Mouse (Mus musculus) CD4-positive, CD25-positive, alpha-beta regulatory T cell, adult 9 weeks (primary cell): ENCODE data around the gene Hyal1. TPM values are rescaled to one million over a fixed set of nuclear protein-coding genes. Genes with fewer than 3 reads are reported as not detected.

Experiments used
- polyA plus RNA-seq: library from polyadenylated mRNA; unstranded; fragments of 100-300 nt; shearing (Covaris generic); gene quantifications from one replicate; pipeline ENCODE4 v1.2.1, GENCODE M21; 2017

Hyal1 gene
- polyA plus RNA-seq = 8.2 TPM

GRCm38 (mm10) chr9:107576357-107577107 is at the start of gene Hyal1:
Gene Hyal1, plus strand, starts transcription at chr9:107576927.

GRCm38 (mm10) chr9:107533791-107534407 is 42.8 kb upstream of the Hyal1 start, which contains the start of gene Tmem115:
Gene Tmem115, plus strand, starts transcription at chr9:107533945.

GRCm38 (mm10) chr9:107541474-107542351 is 35.0 kb upstream of the Hyal1 start, which contains the start of the genes Cyb561d2 and Nprl2:
Gene Cyb561d2, minus strand, starts transcription at chr9:107542193.
Gene Nprl2, plus strand, starts transcription at chr9:107542226.

GRCm38 (mm10) chr9:107547026-107547425 is 29.7 kb upstream of the Hyal1 start, which contains the start of gene Zmynd10:
Gene Zmynd10, plus strand, starts transcription at chr9:107547298.

GRCm38 (mm10) chr9:107551117-107551889 is 25.4 kb upstream of the Hyal1 start, which contains the start of gene Rassf1:
Gene Rassf1, plus strand, starts transcription at chr9:107551555.

GRCm38 (mm10) chr9:107563029-107563581 is 13.6 kb upstream of the Hyal1 start, which contains the start of gene Tusc2:
Gene Tusc2, plus strand, starts transcription at chr9:107563255.

GRCm38 (mm10) chr9:107567702-107568319 is 8.9 kb upstream of the Hyal1 start, which contains the start of gene Hyal2:
Gene Hyal2, plus strand, starts transcription at chr9:107567945.

GRCm38 (mm10) chr9:107578587-107578986 is 1.9 kb downstream of the Hyal1 start, which contains the start of gene Naa80:
Gene Naa80, plus strand, starts transcription at chr9:107578887.

GRCm38 (mm10) chr9:107580501-107581317 is 4.0 kb downstream of the Hyal1 start, which contains the start of gene Hyal3:
Gene Hyal3, plus strand, starts transcription at chr9:107580818.

GRCm38 (mm10) chr9:107586974-107587832 is 10.5 kb downstream of the Hyal1 start, which contains the start of gene Ifrd2:
Gene Ifrd2, plus strand, starts transcription at chr9:107587642.

GRCm38 (mm10) chr9:107608741-107609432 is 32.2 kb downstream of the Hyal1 start, which contains the start of gene Sema3b:
Gene Sema3b, minus strand, starts transcription at chr9:107609229.

Other genes with a start within 250 kb of the Hyal1 start
- gene Hemk1, start 238.6 kb upstream of the Hyal1 start, polyA plus RNA-seq = 31.5 TPM
- gene 6430571L13Rik, start 236.3 kb upstream of the Hyal1 start, polyA plus RNA-seq = 3.0 TPM
- gene Cacna2d2, start 177.3 kb upstream of the Hyal1 start, polyA plus RNA-seq = 0.98 TPM
- 62.1 TPM for gene Tmem115, start 43.0 kb upstream of the Hyal1 start, polyA plus RNA-seq
- 79.9 TPM for gene Cyb561d2, start 34.7 kb upstream of the Hyal1 start, polyA plus RNA-seq
- gene Nprl2, start 34.7 kb upstream of the Hyal1 start, polyA plus RNA-seq = 69.6 TPM
- gene Zmynd10, start 29.6 kb upstream of the Hyal1 start, polyA plus RNA-seq = 2.7 TPM
- 75.7 TPM for gene Rassf1, start 25.4 kb upstream of the Hyal1 start, polyA plus RNA-seq
- 7.4 TPM for gene Tusc2, start 13.7 kb upstream of the Hyal1 start, polyA plus RNA-seq
- 17.9 TPM for gene Hyal2, start 9.0 kb upstream of the Hyal1 start, polyA plus RNA-seq
- gene Naa80, start 2.0 kb downstream of the Hyal1 start, polyA plus RNA-seq = 28.2 TPM
- gene Hyal3, start 3.9 kb downstream of the Hyal1 start, polyA plus RNA-seq = 0.53 TPM
- gene Ifrd2, start 10.7 kb downstream of the Hyal1 start, polyA plus RNA-seq = 35.1 TPM
- gene Sema3b, start 32.3 kb downstream of the Hyal1 start, polyA plus RNA-seq = not detected
- 182 TPM for gene Gnai2, start 58.4 kb downstream of the Hyal1 start, polyA plus RNA-seq
- gene Slc38a3, start 92.6 kb downstream of the Hyal1 start, polyA plus RNA-seq = not detected
- gene Gnat1, start 102.8 kb downstream of the Hyal1 start, polyA plus RNA-seq = not detected
- gene Sema3f, start 133.5 kb downstream of the Hyal1 start, polyA plus RNA-seq = not detected
- gene Rbm5, start 194.1 kb downstream of the Hyal1 start, polyA plus RNA-seq = 336 TPM